Mouse (Mus musculus) left cerebral cortex, adult 11 months (tissue): Measurements from ENCODE around the gene Tubgcp2.

Experiments used
- DNase-seq: peaks from one replicate; pipeline ENCODE4 v3.0.0; 2022; ENCODE audit warnings: low spot score

The Tubgcp2 gene

GRCm38 (mm10) chr7:140047811-140048311, 11.4 kb upstream of the Tubgcp2 start:
- DNase-seq, result no peak

GRCm38 (mm10) chr7:140045546-140045945, 9.1 kb upstream of the Tubgcp2 start:
- no peak for DNase-seq

- DNase-seq, result no peak
Observed at GRCm38 (mm10) chr7:140042728-140043127, 6.3 kb upstream of the Tubgcp2 start.

GRCm38 (mm10) chr7:140037171-140037555, 694 bp upstream of the Tubgcp2 start:
- DNase-seq, result no peak

- no peak for DNase-seq
Observed at GRCm38 (mm10) chr7:140035456-140035855, 1.0 kb downstream of the Tubgcp2 start.

- DNase-seq, result no peak
Observed at GRCm38 (mm10) chr7:140033386-140033785, 3.1 kb downstream of the Tubgcp2 start.

GRCm38 (mm10) chr7:140032366-140032765, 4.1 kb downstream of the Tubgcp2 start:
- DNase-seq, result no peak

- no peak for DNase-seq
Observed at GRCm38 (mm10) chr7:140031771-140032170, 4.7 kb downstream of the Tubgcp2 start.

GRCm38 (mm10) chr7:140011336-140011735, 25.1 kb downstream of the Tubgcp2 start:
- no peak for DNase-seq

- no peak for DNase-seq
Observed at GRCm38 (mm10) chr7:140007781-140008180, 28.7 kb downstream of the Tubgcp2 start.

GRCm38 (mm10) chr7:140006861-140007611, 29.4 kb downstream of the Tubgcp2 start:
- no peak for DNase-seq

GRCm38 (mm10) chr7:140004666-140005065, 31.8 kb downstream of the Tubgcp2 start:
- DNase-seq, result no peak

GRCm38 (mm10) chr7:140001086-140001740, 35.3 kb downstream of the Tubgcp2 start:
- no peak for DNase-seq

GRCm38 (mm10) chr7:139998691-139999350, 37.6 kb downstream of the Tubgcp2 start:
- no peak for DNase-seq

- DNase-seq, result no peak
Observed at GRCm38 (mm10) chr7:139994676-139995075, 41.8 kb downstream of the Tubgcp2 start.

- DNase-seq, result no peak
Observed at GRCm38 (mm10) chr7:139994202-139994601, 42.3 kb downstream of the Tubgcp2 start.

- no peak for DNase-seq
Observed at GRCm38 (mm10) chr7:139993532-139993931, 42.9 kb downstream of the Tubgcp2 start.

- DNase-seq, result no peak
Observed at GRCm38 (mm10) chr7:139992406-139992805, 44.1 kb downstream of the Tubgcp2 start, which contains the start of gene Adam8. Gene Adam8, minus strand, starts transcription at chr7:139992562.

GRCm38 (mm10) chr7:139990864-139991394, 45.5 kb downstream of the Tubgcp2 start:
- DNase-seq, result no peak

- DNase-seq, result no peak
Observed at GRCm38 (mm10) chr7:139988272-139988671, 48.2 kb downstream of the Tubgcp2 start.

- DNase-seq, result no peak
Observed at GRCm38 (mm10) chr7:139984505-139984904, 52.0 kb downstream of the Tubgcp2 start.

- no peak for DNase-seq
Observed at GRCm38 (mm10) chr7:139982058-139982457, 54.4 kb downstream of the Tubgcp2 start.
